Mouse (Mus musculus) heart, postnatal 4 days (tissue): Measurements from ENCODE around the gene Ogdh. TPM values are rescaled to one million over a fixed set of nuclear protein-coding genes. Genes with fewer than 3 reads are reported as not detected.
A peak's percentile ranks its signal among the peaks of the same experiment; 100 is the strongest.
"Not testable (repeated sequence)": the region's sequence is repeated elsewhere in the genome, so short reads cannot be mapped to it uniquely, and the experiment has no call there.

Experiments
- DNase-seq: peaks from one replicate; pipeline ENCODE4 v3.0.0; 2021
- total RNA-seq, 2 experiments: library from RNA; stranded (reverse); gene quantifications; 2 replicates each; pipeline ENCODE4 v1.2.3; 2021

The Ogdh gene
- total RNA-seq, 2 experiments from 2014 or later: 874 to 885 TPM

GRCm38 (mm10) chr11:6367986-6368385 is 76.6 kb downstream of the Ogdh start:
- not testable (repeated sequence) for DNase-seq

GRCm38 (mm10) chr11:6371376-6372155 is 80.1 kb downstream of the Ogdh start:
- no peak for DNase-seq

GRCm38 (mm10) chr11:6372784-6373183 is 81.4 kb downstream of the Ogdh start:
- peak; percentile 39 for DNase-seq

- DNase-seq: no peak
Measured at GRCm38 (mm10) chr11:6380916-6381315, 89.5 kb downstream of the Ogdh start.

GRCm38 (mm10) chr11:6388126-6388725 is 96.8 kb downstream of the Ogdh start:
- DNase-seq: no peak

- peak; percentile 96 for DNase-seq
Measured at GRCm38 (mm10) chr11:6388726-6389413, 97.4 kb downstream of the Ogdh start, which contains the start of gene Zmiz2. Gene Zmiz2, plus strand, starts transcription at chr11:6389074.

GRCm38 (mm10) chr11:6389483-6389921 is 98.1 kb downstream of the Ogdh start:
- DNase-seq: no peak

GRCm38 (mm10) chr11:6390376-6391053 is 99.1 kb downstream of the Ogdh start:
- DNase-seq: no peak

- DNase-seq: no peak
Measured at GRCm38 (mm10) chr11:6391516-6392276, 100.3 kb downstream of the Ogdh start.

- DNase-seq: no peak
Measured at GRCm38 (mm10) chr11:6392857-6393256, 101.4 kb downstream of the Ogdh start.

- DNase-seq: no peak
Measured at GRCm38 (mm10) chr11:6393866-6394265, 102.4 kb downstream of the Ogdh start.

GRCm38 (mm10) chr11:6395565-6395964 is 104.1 kb downstream of the Ogdh start:
- DNase-seq: no peak

- no peak for DNase-seq
Measured at GRCm38 (mm10) chr11:6398141-6398540, 106.7 kb downstream of the Ogdh start.

GRCm38 (mm10) chr11:6402515-6403510 is 111.4 kb downstream of the Ogdh start:
- peak; percentile 81 for DNase-seq

GRCm38 (mm10) chr11:6403830-6404405 is 112.5 kb downstream of the Ogdh start:
- DNase-seq: peak; percentile 6

- DNase-seq: peak; percentile 83
Measured at GRCm38 (mm10) chr11:6404699-6405566, 113.5 kb downstream of the Ogdh start.

GRCm38 (mm10) chr11:6405591-6406081 is 114.2 kb downstream of the Ogdh start:
- peak; percentile 66 for DNase-seq
